Mouse (Mus musculus) erythroblast, embryonic 14.5 days (primary cell): Measurements from ENCODE around the gene Gcnt7.

Experiments
- GATA1 ChIP-seq: IDR thresholded peaks from 2 replicates; pipeline ENCODE4 v1.6.1; 2012; ENCODE audit warnings: low read length, inconsistent platforms, mixed read lengths
- TAL1 ChIP-seq: IDR thresholded peaks from 3 replicates; pipeline ENCODE4 v1.6.1; 2012; ENCODE audit warnings: low read length, inconsistent platforms, mixed read lengths

DNA sequence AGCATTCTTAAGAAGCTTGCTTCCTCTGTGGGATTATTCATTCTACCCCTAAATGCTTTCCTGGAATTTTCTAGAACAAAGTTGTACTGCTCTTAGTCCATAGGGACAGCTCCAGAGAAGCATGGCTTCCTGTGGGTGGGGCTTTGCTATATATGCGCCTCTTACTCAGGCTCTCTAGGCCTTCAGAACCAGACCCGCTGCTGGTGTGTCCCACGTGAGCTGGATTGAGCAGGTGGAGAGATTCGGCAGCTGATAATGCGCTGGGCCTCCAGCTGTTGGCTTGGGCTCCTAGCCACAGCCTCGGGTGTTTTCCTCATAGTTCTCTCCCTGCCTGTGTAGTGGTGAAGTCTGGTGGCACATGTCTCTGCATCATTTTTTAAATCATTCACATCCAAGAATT lies 7.8 kb downstream of the Gcnt7 start:
- TF ChIP-seq GATA1: no peak
- no peak for TF ChIP-seq TAL1
